Mouse (Mus musculus) embryonic fibroblast, embryonic 13.5 days (primary cell): ENCODE measurements around the gene Mrpl24.

Experiments used
- CTCF ChIP-seq: IDR thresholded peaks from 2 replicates; pipeline ENCODE4 v1.5.1; 2011; ENCODE audit warnings: mild to moderate bottlenecking, control low read depth, low read length, moderate library complexity, borderline replicate concordance; ENCODE audit not compliant: insufficient read depth
- POLR2A ChIP-seq: IDR thresholded peaks from 2 replicates; pipeline ENCODE4 v1.6.1; 2011; ENCODE audit warnings: low read depth, mild to moderate bottlenecking, control low read depth, low read length, moderate library complexity

DNA sequence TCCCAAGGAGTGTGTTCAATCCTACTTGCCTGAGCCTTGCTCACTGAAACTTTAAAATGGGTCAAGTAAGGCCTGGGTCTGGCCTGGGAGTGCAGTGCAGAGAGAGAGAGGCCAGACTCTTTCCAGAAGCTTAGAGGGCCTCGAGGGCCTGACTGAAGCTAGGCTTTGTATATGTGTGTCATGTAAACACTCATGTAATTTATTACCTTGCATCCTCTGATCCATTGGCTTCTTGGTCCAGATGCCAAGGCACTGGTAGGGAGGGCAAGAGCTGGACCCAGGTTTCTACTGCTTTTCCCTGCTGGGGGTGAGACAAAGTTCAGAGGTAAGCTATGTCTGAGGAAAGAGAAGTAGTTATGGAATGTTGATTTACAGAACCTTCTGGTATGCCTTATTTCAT lies 11.4 kb upstream of the Mrpl24 start:
- TF ChIP-seq CTCF (no peak), POLR2A (0 out of 2 replicates have a peak, but pooled peaks have one; percentile 7)
